Mouse (Mus musculus) limb, embryonic 10.5 days (tissue): ENCODE data around the gene A930009A15Rik. TPM values are rescaled to one million over a fixed set of nuclear protein-coding genes. Genes with fewer than 3 reads are reported as not detected.

Source experiments
- DNase-seq: peaks from one replicate; pipeline ENCODE4 v3.0.0-alpha.2; 2017; ENCODE audit warnings: low spot score
- H3K27ac ChIP-seq: fragments of 300-500 bp; sonication (generic); 2 replicates; pipeline ENCODE4 v1.5.1; 2016; ENCODE audit warnings: mild to moderate bottlenecking
- H3K27me3 ChIP-seq: fragments of 300-500 bp; sonication (generic); 2 replicates; pipeline ENCODE4 v1.6.1; 2016; ENCODE audit warnings: low read depth, mild to moderate bottlenecking; ENCODE audit not compliant: poor library complexity, severe bottlenecking
- H3K36me3 ChIP-seq: fragments of 300-500 bp; sonication (generic); 2 replicates; pipeline ENCODE4 v1.6.1; 2016; ENCODE audit warnings: mild to moderate bottlenecking, moderate library complexity
- H3K4me1 ChIP-seq: fragments of 300-500 bp; sonication (generic); 2 replicates; pipeline ENCODE4 v1.6.1; 2016
- H3K4me3 ChIP-seq: fragments of 300-500 bp; sonication (generic); 2 replicates; pipeline ENCODE4 v1.5.1; 2016; ENCODE audit warnings: mild to moderate bottlenecking, moderate library complexity
- H3K9me3 ChIP-seq: fragments of 300-500 bp; sonication (generic); replicated peaks from 2 replicates; pipeline ENCODE4 v1.6.1; 2016; ENCODE audit warnings: mild to moderate bottlenecking
- WGBS: fragments of 180-500 bp; shearing (Covaris S2); methylation state at CpG from one replicate; pipeline ENCODE4 v1.1.7; 2016; 5-methylcytosine and 5-hydroxymethylcytosine counted together
- polyA plus RNA-seq: library from polyadenylated mRNA; unstranded; fragments of >200 nt; fragmentation: Nextera tagmentation; extraction: Ambion mirVana; gene quantifications from 2 replicates; pipeline ENCODE4 v1.2.1, GENCODE M21; 2016

Gene A930009A15Rik
- not detected in 2 replicates for polyA plus RNA-seq

GRCm38 (mm10) chr10:115569712-115570491 lies at the start of gene A930009A15Rik:
Gene A930009A15Rik (plus strand): TSS chr10:115569986.
- H3K27ac ChIP-seq, result no peak within 1 kb of the TSS
- no peaks in the 10 kb centered on the region for H3K36me3 ChIP-seq
- no peaks in the 10 kb centered on the region for H3K4me1 ChIP-seq
- H3K27me3 ChIP-seq, result no peaks in the 10 kb centered on the region
- WGBS, result 91% methylated on average over 15 of the region's 15 CpGs
- no peak for DNase-seq
- no peak within 1 kb of the TSS for H3K4me3 ChIP-seq
- no peaks in the 10 kb centered on the region for H3K9me3 ChIP-seq

- Histone ChIP-seq H3K27me3 (no peaks in the 10 kb centered on the region), H3K27ac (peak overlapping the region; percentile 84), H3K4me1 (peaks cover 19% of the 10 kb centered on the region), H3K9me3 (no peaks in the 10 kb centered on the region), H3K36me3 (no peaks in the 10 kb centered on the region), H3K4me3 (peak overlapping the region; percentile 24; the same call in 1 of the 2 replicates)
- peak; percentile 56 for DNase-seq
- WGBS, result 64% methylated on average over 17 of the region's 17 CpGs
Measured at GRCm38 (mm10) chr10:115520200-115521080, 49.3 kb upstream of the A930009A15Rik start.

GRCm38 (mm10) chr10:115521081-115521451 lies 48.7 kb upstream of the A930009A15Rik start:
- Histone ChIP-seq H3K36me3 (no peaks in the 10 kb centered on the region), H3K9me3 (no peaks in the 10 kb centered on the region), H3K4me1 (peaks cover 19% of the 10 kb centered on the region), H3K27me3 (no peaks in the 10 kb centered on the region), H3K27ac (peak overlapping the region; percentile 84), H3K4me3 (peak overlapping the region; percentile 24; the same call in 1 of the 2 replicates)
- DNase-seq, result no peak
- WGBS, result 48% methylated on average over 4 of the region's 4 CpGs

- no peaks in the 10 kb centered on the region for H3K4me1 ChIP-seq
- no peaks in the 10 kb centered on the region for H3K27me3 ChIP-seq
- no peak for DNase-seq
- 75% methylated on average over 4 of the region's 4 CpGs for WGBS
- no peaks in the 10 kb centered on the region for H3K36me3 ChIP-seq
- no peak overlapping the region for H3K4me3 ChIP-seq
- H3K9me3 ChIP-seq, result no peaks in the 10 kb centered on the region
- no peak overlapping the region for H3K27ac ChIP-seq
Measured at GRCm38 (mm10) chr10:115528892-115529291, 40.9 kb upstream of the A930009A15Rik start.

GRCm38 (mm10) chr10:115529768-115530167 lies 40.0 kb upstream of the A930009A15Rik start:
- no peak overlapping the region for H3K4me3 ChIP-seq
- H3K36me3 ChIP-seq, result no peaks in the 10 kb centered on the region
- no peaks in the 10 kb centered on the region for H3K27me3 ChIP-seq
- no peaks in the 10 kb centered on the region for H3K9me3 ChIP-seq
- 87% methylated on average over 12 of the region's 12 CpGs for WGBS
- no peak for DNase-seq
- H3K4me1 ChIP-seq, result no peaks in the 10 kb centered on the region
- H3K27ac ChIP-seq, result no peak overlapping the region

GRCm38 (mm10) chr10:115530746-115531145 lies 39.0 kb upstream of the A930009A15Rik start:
- 74% methylated on average over 2 of the region's 2 CpGs for WGBS
- no peaks in the 10 kb centered on the region for H3K27me3 ChIP-seq
- no peaks in the 10 kb centered on the region for H3K36me3 ChIP-seq
- H3K4me1 ChIP-seq, result no peaks in the 10 kb centered on the region
- H3K27ac ChIP-seq, result no peak overlapping the region
- no peaks in the 10 kb centered on the region for H3K9me3 ChIP-seq
- H3K4me3 ChIP-seq, result no peak overlapping the region
- no peak for DNase-seq

- no peak for DNase-seq
- 86% methylated on average over 6 of the region's 6 CpGs for WGBS
- no peak overlapping the region for H3K27ac ChIP-seq
Measured at GRCm38 (mm10) chr10:115542917-115543316, 26.9 kb upstream of the A930009A15Rik start.

GRCm38 (mm10) chr10:115550253-115550652 lies 19.5 kb upstream of the A930009A15Rik start:
- 90% methylated on average over 7 of the region's 7 CpGs for WGBS
- no peaks in the 10 kb centered on the region for H3K36me3 ChIP-seq
- no peak overlapping the region for H3K27ac ChIP-seq
- peaks cover 4% of the 10 kb centered on the region; the same call in 1 of the 2 replicates for H3K4me1 ChIP-seq
- H3K4me3 ChIP-seq, result no peak overlapping the region
- no peaks in the 10 kb centered on the region for H3K27me3 ChIP-seq
- H3K9me3 ChIP-seq, result no peaks in the 10 kb centered on the region
- DNase-seq, result no peak

More at GRCm38 (mm10) chr10:115542917-115543316, 26.9 kb upstream of the A930009A15Rik start:
- Histone ChIP-seq H3K9me3 (no peaks in the 10 kb centered on the region), H3K27me3 (no peaks in the 10 kb centered on the region), H3K36me3 (no peaks in the 10 kb centered on the region), H3K4me1 (no peaks in the 10 kb centered on the region), H3K4me3 (no peak overlapping the region)

- peaks cover 4% of the 10 kb centered on the region; the same call in 1 of the 2 replicates for H3K4me1 ChIP-seq
- WGBS, result 89% methylated on average over 3 of the region's 3 CpGs
Measured at GRCm38 (mm10) chr10:115551069-115551468, 18.7 kb upstream of the A930009A15Rik start.

GRCm38 (mm10) chr10:115553352-115554113 lies 16.3 kb upstream of the A930009A15Rik start:
- Histone ChIP-seq H3K27ac (no peak overlapping the region), H3K4me3 (no peak overlapping the region), H3K9me3 (no peaks in the 10 kb centered on the region), H3K36me3 (no peaks in the 10 kb centered on the region), H3K4me1 (peaks cover 11% of the 10 kb centered on the region), H3K27me3 (no peaks in the 10 kb centered on the region)
- WGBS, result 84% methylated on average over 11 of the region's 11 CpGs
- DNase-seq, result no peak

More at GRCm38 (mm10) chr10:115551069-115551468, 18.7 kb upstream of the A930009A15Rik start:
- no peak overlapping the region for H3K27ac ChIP-seq
- no peak overlapping the region for H3K4me3 ChIP-seq
- H3K36me3 ChIP-seq, result no peaks in the 10 kb centered on the region
- no peaks in the 10 kb centered on the region for H3K9me3 ChIP-seq
- no peaks in the 10 kb centered on the region for H3K27me3 ChIP-seq
- DNase-seq, result no peak

GRCm38 (mm10) chr10:115555191-115555765 lies 14.5 kb upstream of the A930009A15Rik start:
- no peak overlapping the region for H3K4me3 ChIP-seq
- no peaks in the 10 kb centered on the region for H3K27me3 ChIP-seq
- no peak for DNase-seq
- WGBS, result 50% methylated on average over 2 of the region's 2 CpGs
- H3K36me3 ChIP-seq, result no peaks in the 10 kb centered on the region
- no peak overlapping the region for H3K27ac ChIP-seq
- H3K4me1 ChIP-seq, result peaks cover 11% of the 10 kb centered on the region
- H3K9me3 ChIP-seq, result no peaks in the 10 kb centered on the region

GRCm38 (mm10) chr10:115556738-115557242 lies 13.0 kb upstream of the A930009A15Rik start:
- whole genome bisulfite sequencing, result 49% methylated on average over 12 of the region's 12 CpGs
- no peak overlapping the region for H3K27ac ChIP-seq
- H3K36me3 ChIP-seq, result no peaks in the 10 kb centered on the region
- DNase-seq, result no peak
- H3K27me3 ChIP-seq, result no peaks in the 10 kb centered on the region
- H3K4me3 ChIP-seq, result no peak overlapping the region
- no peaks in the 10 kb centered on the region for H3K9me3 ChIP-seq
- H3K4me1 ChIP-seq, result peaks cover 11% of the 10 kb centered on the region
